34 mouse cellular contexts compared by ENCODE assay signal in genomic region chr7:4237454-4237853, GRCm38 (mm10). TPM values are rescaled to one million over a fixed set of nuclear protein-coding genes. Genes with fewer than 3 reads are reported as not detected.
DNase-seq lines count a peak whose midpoint lies in the region; ATAC-seq and TF ChIP-seq lines count a peak whose summit lies in the region.
"Had no signal": no experiment of that assay in that cellular context is flagged by ENCODE, and none has a peak within 500 bp of the region (broad histone marks: within the 10 kb centered on the region; RNA-seq: fewer than 3 reads in every experiment).

TSS of gene Lilra5 (plus strand) at chr7:4237754.

- no peak for TF ChIP-seq CTCF in kidney, adult 2 months (conservative IDR thresholded peaks at IDR 0.05; ENCODE audit: insufficient read depth, insufficient read length, low read depth, low read length)
- no peak for TF ChIP-seq CTCF in liver, postnatal 0 days (IDR thresholded peaks at IDR 0.05; ENCODE audit: low read depth)

- peak; percentile 5 for DNase-seq in kidney, adult 2 months
- DNase-seq in lung, postnatal 36 days, result peak; percentile 17
- no peak for DNase-seq in lung, postnatal 10 days
- DNase-seq in liver, postnatal 0 days, result no peak
- DNase-seq in urinary bladder, adult 18-20 months (ENCODE audit: low spot score in 2 of 2), result no peak
- no peak for DNase-seq in kidney, postnatal 36 days
- DNase-seq: adrenal gland, adult 8-10 months; B cell, adult 2 months; cerebellum, adult 11 months; cerebellum, adult 9-10 months; cerebellum, postnatal 36 days; embryo, embryonic 11 days; gastrocnemius, postnatal 25 days; heart, postnatal 36 days; kidney, adult 8-10 months; kidney, postnatal 10 days; layer of hippocampus, adult 9-11 months; right cerebral cortex, postnatal 25 days; spleen, adult 18-20 months; thymus, adult 2 months; thymus, postnatal 36 days had no signal

- no peaks in the 10 kb centered on the region for H3K27me3 ChIP-seq in kidney, adult 2 months (replicated peaks; ENCODE audit: control insufficient read depth, insufficient read depth, low read length)
- no peaks in the 10 kb centered on the region for H3K27me3 ChIP-seq in kidney, embryonic 15.5 days
- no peaks in the 10 kb centered on the region for H3K27me3 ChIP-seq in liver, postnatal 0 days (ENCODE audit: insufficient read depth, low read length)
- H3K27me3 ChIP-seq: embryonic facial prominence, embryonic 12.5 days; heart, embryonic 15.5 days; hindbrain, embryonic 12.5 days; intestine, embryonic 15.5 days; midbrain, embryonic 15.5 days had no signal

- TF ChIP-seq POLR2A in kidney, adult 2 months (IDR thresholded peaks at IDR 0.05; ENCODE audit: low read depth, low read length), result no peak

- no peak for ATAC-seq in kidney, embryonic 15.5 days (replicated peaks; ENCODE audit: low FRiP score)
- no peak for ATAC-seq in liver, postnatal 0 days
- ATAC-seq: activated CD4-positive, CD25-positive, alpha-beta regulatory T cell, adult 4 months; forebrain, embryonic 14.5 days; hindbrain, postnatal 0 days; intestine, embryonic 15.5 days; midbrain, embryonic 15.5 days had no signal

- H3K4me1 ChIP-seq in kidney, adult 2 months (ENCODE audit: control insufficient read depth, insufficient read depth, low read length), result no peaks in the 10 kb centered on the region
- H3K4me1 ChIP-seq in kidney, embryonic 15.5 days, result no peaks in the 10 kb centered on the region
- H3K4me1 ChIP-seq in liver, postnatal 0 days (ENCODE audit: insufficient read depth), result 0 out of 2 replicates have a peak, but pooled peaks cover 6% of the 10 kb centered on the region
- H3K4me1 ChIP-seq: embryonic facial prominence, embryonic 12.5 days; heart, embryonic 15.5 days; hindbrain, embryonic 12.5 days; intestine, embryonic 15.5 days; midbrain, embryonic 10.5 days; midbrain, embryonic 15.5 days had no signal

- 72% methylated on average over 7 of the region's 7 CpGs for WGBS in kidney, adult 2 months
- WGBS in kidney, embryonic 15.5 days, result 71% methylated on average over 7 of the region's 7 CpGs
- WGBS in liver, postnatal 0 days (ENCODE audit: insufficient replicate concordance), result 66% methylated on average over 7 of the region's 7 CpGs

- no peak within 1 kb of the TSS for H3K4me2 ChIP-seq in kidney, embryonic 15.5 days
- H3K4me2 ChIP-seq in liver, postnatal 0 days (ENCODE audit: low read depth, low read length), result peak within 1 kb of the TSS; percentile 7; the same call in 1 of the 2 replicates
- H3K4me2 ChIP-seq: embryonic facial prominence, embryonic 12.5 days; heart, embryonic 15.5 days; hindbrain, embryonic 12.5 days; intestine, embryonic 15.5 days; midbrain, embryonic 15.5 days had no signal

- H3K36me3 ChIP-seq in kidney, adult 2 months (ENCODE audit: control insufficient read depth, insufficient read depth, low read length), result no peaks in the 10 kb centered on the region
- H3K36me3 ChIP-seq in kidney, embryonic 15.5 days, result no peaks in the 10 kb centered on the region
- no peaks in the 10 kb centered on the region for H3K36me3 ChIP-seq in liver, postnatal 0 days (replicated peaks; ENCODE audit: insufficient read depth, low read length)
- H3K36me3 ChIP-seq: embryonic facial prominence, embryonic 12.5 days; heart, embryonic 15.5 days; hindbrain, embryonic 12.5 days; intestine, embryonic 15.5 days; midbrain, embryonic 10.5 days; midbrain, embryonic 15.5 days had no signal

- H3K9me3 ChIP-seq in kidney, embryonic 15.5 days (replicated peaks), result no peaks in the 10 kb centered on the region
- H3K9me3 ChIP-seq in liver, postnatal 0 days (ENCODE audit: low read length), result no peaks in the 10 kb centered on the region
- H3K9me3 ChIP-seq: embryonic facial prominence, embryonic 12.5 days; heart, embryonic 15.5 days; hindbrain, embryonic 12.5 days; intestine, embryonic 15.5 days; midbrain, embryonic 10.5 days; midbrain, embryonic 15.5 days had no signal

- H3K4me3 ChIP-seq in kidney, adult 2 months (ENCODE audit: insufficient read depth, low read depth, low read length), result no peak within 1 kb of the TSS
- no peak within 1 kb of the TSS for H3K4me3 ChIP-seq in kidney, embryonic 15.5 days (replicated peaks)
- no peak within 1 kb of the TSS for H3K4me3 ChIP-seq in liver, postnatal 0 days (ENCODE audit: low read depth, low read length)
- H3K4me3 ChIP-seq: embryonic facial prominence, embryonic 12.5 days; heart, embryonic 15.5 days; hindbrain, embryonic 12.5 days; intestine, embryonic 15.5 days; midbrain, embryonic 10.5 days; midbrain, embryonic 15.5 days had no signal

- H3K9ac ChIP-seq in kidney, embryonic 15.5 days, result no peak within 1 kb of the TSS
- H3K9ac ChIP-seq in liver, postnatal 0 days (replicated peaks), result no peak within 1 kb of the TSS
- H3K9ac ChIP-seq: embryonic facial prominence, embryonic 12.5 days; heart, embryonic 15.5 days; hindbrain, embryonic 12.5 days; intestine, embryonic 15.5 days; liver, embryonic 14.5 days; midbrain, embryonic 15.5 days had no signal

- no peak for TF ChIP-seq EP300 in liver, postnatal 0 days (IDR thresholded peaks at IDR 0.05; ENCODE audit: low read depth)

- no peak within 1 kb of the TSS for H3K27ac ChIP-seq in kidney, adult 2 months (ENCODE audit: insufficient read depth, low read depth, low read length)
- H3K27ac ChIP-seq in kidney, embryonic 15.5 days, result no peak within 1 kb of the TSS
- peak within 1 kb of the TSS; percentile 81 for H3K27ac ChIP-seq in liver, postnatal 0 days (ENCODE audit: low read depth)
- H3K27ac ChIP-seq: embryonic facial prominence, embryonic 12.5 days; heart, embryonic 15.5 days; hindbrain, embryonic 12.5 days; hindbrain, postnatal 0 days; intestine, embryonic 15.5 days; liver, embryonic 14.5 days; midbrain, embryonic 10.5 days; midbrain, embryonic 15.5 days had no signal

RNA-seq across cellular contexts. Expression of gene Lilra5, which starts in this region (rescaled TPM):
- 1.2 and 1.6 TPM in 2 replicates for polyA plus RNA-seq in kidney, adult 2 months (2012; rRNA removed)
- polyA plus RNA-seq in kidney, embryonic 15.5 days (2015; fragmentation: Nextera tagmentation; extraction: Ambion mirVana), result 0.08 and 0.12 TPM in 2 replicates
- polyA plus RNA-seq in liver, postnatal 0 days (2015; fragmentation: Nextera tagmentation; extraction: Ambion mirVana), result 1.9 and 2.2 TPM in 2 replicates
- polyA plus RNA-seq: activated CD4-positive, CD25-positive, alpha-beta regulatory T cell, adult 4 months; embryonic facial prominence, embryonic 12.5 days; forebrain, embryonic 14.5 days; hindbrain, embryonic 12.5 days; limb, embryonic 11.5 days; midbrain, embryonic 10.5 days; neural tube, embryonic 11.5 days had no signal

Comparison
In these comparisons a context has a peak if more than half of its experiments do, and no peak if none do; other contexts are left out.
1. DNase-seq: peak in kidney, adult 2 months (single experiment) and lung, postnatal 36 days (single experiment); none in lung, postnatal 10 days (single experiment), liver, postnatal 0 days (single experiment), urinary bladder, adult 18-20 months (0 of 2) and kidney, postnatal 36 days (0 of 2).